Mouse (Mus musculus) forebrain, postnatal 0 days (tissue): Measurements from ENCODE around the gene Scgb1b24. TPM values are rescaled to one million over a fixed set of nuclear protein-coding genes. Genes with fewer than 3 reads are reported as not detected.

Source experiments
- ATAC-seq: fragments of 200-750 bp; cut with Nextera tagmentation; 2 replicates; pipeline ENCODE4 v1.8.0; 2017; ENCODE audit warnings: mild to moderate bottlenecking, moderate library complexity
- DNase-seq: peaks from one replicate; pipeline ENCODE4 v3.0.0-alpha.2; 2015
- H3K27ac ChIP-seq: fragments of 300-500 bp; sonication (generic); 2 replicates; pipeline ENCODE4 v1.5.1; 2014; ENCODE audit warnings: low read depth, mild to moderate bottlenecking, antibody characterized with exemption, low read length, moderate library complexity, mixed read lengths
- H3K27me3 ChIP-seq: fragments of 300-500 bp; sonication (generic); 2 replicates; pipeline ENCODE4 v1.6.1; 2014; ENCODE audit warnings: mild to moderate bottlenecking, low read length, mixed read lengths; ENCODE audit not compliant: insufficient read depth
- H3K36me3 ChIP-seq: fragments of 300-500 bp; sonication (generic); 2 replicates; pipeline ENCODE4 v1.6.1; 2014; ENCODE audit warnings: mild to moderate bottlenecking, moderate library complexity; ENCODE audit not compliant: insufficient read depth
- H3K4me1 ChIP-seq: fragments of 300-500 bp; sonication (generic); 2 replicates; pipeline ENCODE4 v1.6.1; 2014; ENCODE audit warnings: antibody characterized with exemption; ENCODE audit not compliant: insufficient read depth
- H3K4me2 ChIP-seq: fragments of 300-500 bp; sonication (generic); 2 replicates; pipeline ENCODE4 v1.6.1; 2014; ENCODE audit warnings: low read depth, mild to moderate bottlenecking, moderate library complexity
- H3K4me3 ChIP-seq: fragments of 300-500 bp; sonication (generic); 2 replicates; pipeline ENCODE4 v1.5.1; 2014; ENCODE audit warnings: low read depth, low read length, mixed read lengths
- H3K9ac ChIP-seq: fragments of 300-500 bp; sonication (generic); 2 replicates; pipeline ENCODE4 v1.6.1; 2014; ENCODE audit warnings: mild to moderate bottlenecking
- H3K9me3 ChIP-seq: fragments of 300-500 bp; sonication (generic); 2 replicates; pipeline ENCODE4 v1.6.1; 2016; ENCODE audit warnings: low read length
- CTCF ChIP-seq: sonication (generic); IDR thresholded peaks from 2 replicates; pipeline ENCODE4 v1.5.1; 2016; ENCODE audit warnings: antibody characterized with exemption, control low read depth, low read depth
- WGBS: fragments of 180-500 bp; shearing (Covaris S2); extraction: QIAGEN DNeasy Blood & Tissue Kit; methylation state at CpG from one replicate; pipeline ENCODE4 v1.1.7; 2014; 5-methylcytosine and 5-hydroxymethylcytosine counted together
- polyA plus RNA-seq: library from polyadenylated mRNA; unstranded; fragments of >200 nt; fragmentation: Nextera tagmentation; extraction: Ambion mirVana; gene quantifications from 2 replicates; pipeline ENCODE4 v1.2.1, GENCODE M21; 2015
- total RNA-seq: library from RNA; depleted of rRNA; stranded (reverse); fragments of >200 nt; gene quantifications from 2 replicates; pipeline ENCODE4 v1.2.3, GENCODE M21; 2014; rRNA removed

Gene Scgb1b24
- total RNA-seq (not detected in 2 replicates), polyA plus RNA-seq (not detected in 2 replicates)

- TF ChIP-seq CTCF = no peak
- DNase-seq (no peak), ATAC-seq (no peak)
- Histone ChIP-seq H3K9me3 (peaks cover 28% of the 10 kb centered on the region; the same call in 1 of the 2 replicates), H3K4me3 (no peak within 1 kb of the TSS), H3K27me3 (no peaks in the 10 kb centered on the region), H3K27ac (no peak within 1 kb of the TSS), H3K36me3 (no peaks in the 10 kb centered on the region), H3K4me2 (no peak within 1 kb of the TSS), H3K9ac (no peak within 1 kb of the TSS), H3K4me1 (no peaks in the 10 kb centered on the region)
- WGBS = 83% methylated on average over 3 of the region's 3 CpGs
Observed at GRCm38 (mm10) chr7:33743499-33743898, at the start of gene Scgb1b24. Gene Scgb1b24, plus strand, starts transcription at chr7:33743799.

- 87% methylated on average over 2 of the region's 2 CpGs for WGBS
- H3K36me3 ChIP-seq = no peaks in the 10 kb centered on the region
- DNase-seq (no peak), ATAC-seq (no peak)
- no peak within 1 kb of the TSS for H3K9ac ChIP-seq
- H3K9me3 ChIP-seq = peaks cover 19% of the 10 kb centered on the region; the same call in 1 of the 2 replicates
- H3K27me3 ChIP-seq = no peaks in the 10 kb centered on the region
- H3K4me1 ChIP-seq = no peaks in the 10 kb centered on the region
- H3K4me2 ChIP-seq = no peak within 1 kb of the TSS
- no peak within 1 kb of the TSS for H3K27ac ChIP-seq
- no peak within 1 kb of the TSS for H3K4me3 ChIP-seq
- TF ChIP-seq CTCF = no peak
Observed at GRCm38 (mm10) chr7:33739212-33739611, 4.4 kb upstream of the Scgb1b24 start, which contains the start of gene Scgb2b24. Gene Scgb2b24, minus strand, starts transcription at chr7:33739312.

Other genes starting within 250 kb of the Scgb1b24 start
- gene Scgb2b21, start 223.3 kb upstream of the Scgb1b24 start, total RNA-seq = not detected in 2 replicates
- gene Scgb2b21, start 223.3 kb upstream of the Scgb1b24 start, polyA plus RNA-seq = not detected in 2 replicates
- not detected in 2 replicates for gene Scgb2b24, start 4.5 kb upstream of the Scgb1b24 start, total RNA-seq
- not detected in 2 replicates for gene Scgb2b24, start 4.5 kb upstream of the Scgb1b24 start, polyA plus RNA-seq
- not detected in 2 replicates for gene Scgb2b26, start 201.2 kb downstream of the Scgb1b24 start, total RNA-seq
- not detected in 2 replicates for gene Scgb2b26, start 201.2 kb downstream of the Scgb1b24 start, polyA plus RNA-seq